ENCODE assay signal across 21 mouse cellular contexts in genomic region chr1:172198996-172199395, GRCm38 (mm10). TPM values are rescaled to one million over a fixed set of nuclear protein-coding genes. Genes with fewer than 3 reads are reported as not detected.
DNase-seq lines count a peak whose midpoint lies in the region; TF ChIP-seq lines count a peak whose summit lies in the region.
"Had no signal": no experiment of that assay in that cellular context is flagged by ENCODE, and none has a peak within 500 bp of the region (broad histone marks: within the 10 kb centered on the region; RNA-seq: fewer than 3 reads in every experiment).

No protein-coding gene starts in this region.

- H3K27ac ChIP-seq in layer of hippocampus, adult 2 months: peak overlapping the region; percentile 95; the same call in 1 of the 2 replicates
- H3K27ac ChIP-seq: embryonic facial prominence, embryonic 13.5 days; embryonic facial prominence, embryonic 15.5 days; forebrain, embryonic 10.5 days had no signal

- H3K4me3 ChIP-seq in layer of hippocampus, adult 2 months: no peak overlapping the region
- H3K4me3 ChIP-seq: embryonic facial prominence, embryonic 13.5 days; embryonic facial prominence, embryonic 15.5 days; erythroblast, embryonic 14.5 days; forebrain, embryonic 10.5 days; forebrain, embryonic 12.5 days had no signal

- DNase-seq in heart, adult 11 months: peak; percentile 88
- DNase-seq in heart, postnatal 4 days: no peak
- DNase-seq in layer of hippocampus, adult 2 months (ENCODE audit: low spot score in 2 of 2): peak in 1 of 2 experiments; percentile 8
- no peak for DNase-seq in layer of hippocampus, adult 11-12 months (ENCODE audit: low spot score)
- DNase-seq in retina, postnatal 1 day: peak; percentile 0
- no peak for DNase-seq in retina, embryonic 14.5 days (ENCODE audit: low spot score)
- DNase-seq: adrenal gland, adult 2 months; adrenal gland, postnatal 10 days; adrenal gland, postnatal 25 days; cerebellum, adult 11 months; cerebellum, adult 9-10 months; cerebellum, postnatal 14 days; cerebellum, postnatal 36 days; embryo, embryonic 11 days had no signal

- TF ChIP-seq CTCF in layer of hippocampus, adult 2 months (conservative IDR thresholded peaks at IDR 0.05): no peak

RNA-seq across cellular contexts. Expression of gene Pea15a, which starts 7.6 kb away (rescaled TPM):
- total RNA-seq in heart, postnatal 4 days (2021): 100 to 1,000 TPM; 140 to 147 TPM
- 100 to 1,000 TPM; 421 to 428 TPM for total RNA-seq in layer of hippocampus, adult 2 months (2021)

RNA-seq across cellular contexts. Expression of gene Casq1, which starts 20.7 kb away (rescaled TPM):
- 10 to 100 TPM; 11.9 to 18.1 TPM for total RNA-seq in heart, postnatal 4 days (2021)
- under 1 TPM; 0.37 to 0.51 TPM for total RNA-seq in layer of hippocampus, adult 2 months (2021)
- total RNA-seq: adrenal gland, postnatal 25 days; MEL had no signal

RNA-seq across cellular contexts. Expression of gene Dcaf8, which starts 51.1 kb away (rescaled TPM):
- total RNA-seq in heart, postnatal 4 days (2021): 100 to 1,000 TPM; 114 to 115 TPM
- total RNA-seq in layer of hippocampus, adult 2 months (2021): 100 to 1,000 TPM; 114 to 116 TPM

RNA-seq across cellular contexts. Expression of gene Atp1a4, which starts 59.2 kb away (rescaled TPM):
- under 1 TPM in 1 of 2 experiments, not detected in 1; 0.11 TPM for total RNA-seq in heart, postnatal 4 days (2021)
- total RNA-seq in layer of hippocampus, adult 2 months (2021): not detected
- total RNA-seq: common myeloid progenitor, adult 5-6 weeks; MEL had no signal

Comparison
In these comparisons a context has a peak if more than half of its experiments do, and no peak if none do; other contexts are left out.
1. DNase-seq: peak in heart, adult 11 months (single experiment) and retina, postnatal 1 day (single experiment); none in heart, postnatal 4 days (single experiment), layer of hippocampus, adult 11-12 months (single experiment) and retina, embryonic 14.5 days (single experiment).
2. RNA of gene Casq1, which starts 20.7 kb away (total RNA-seq): 11.9 to 18.1 TPM in heart, postnatal 4 days; 0.37 to 0.51 TPM in layer of hippocampus, adult 2 months; every median in the first group is over 4 times any median in the second.